Mouse (Mus musculus) embryonic facial prominence, embryonic 10.5 days (tissue): ENCODE results near the gene Sept9. TPM values are rescaled to one million over a fixed set of nuclear protein-coding genes. Genes with fewer than 3 reads are reported as not detected.

Source experiments
- DNase-seq: peaks from one replicate; pipeline ENCODE4 v3.0.0-alpha.2; 2017; ENCODE audit warnings: low spot score
- H3K27ac ChIP-seq: fragments of 300-500 bp; sonication (generic); replicated peaks from 2 replicates; pipeline ENCODE4 v1.5.1; 2016; ENCODE audit warnings: mild to moderate bottlenecking
- H3K27me3 ChIP-seq: fragments of 300-500 bp; sonication (generic); replicated peaks from 2 replicates; pipeline ENCODE4 v1.6.1; 2016; ENCODE audit warnings: low read depth, mild to moderate bottlenecking; ENCODE audit not compliant: poor library complexity, severe bottlenecking
- H3K36me3 ChIP-seq: fragments of 300-500 bp; sonication (generic); replicated peaks from 2 replicates; pipeline ENCODE4 v1.6.1; 2016; ENCODE audit warnings: mild to moderate bottlenecking, moderate library complexity
- H3K4me1 ChIP-seq: fragments of 300-500 bp; sonication (generic); 2 replicates; pipeline ENCODE4 v1.6.1; 2016
- H3K4me3 ChIP-seq: fragments of 300-500 bp; sonication (generic); 2 replicates; pipeline ENCODE4 v1.5.1; 2016; ENCODE audit warnings: mild to moderate bottlenecking, moderate library complexity
- H3K9me3 ChIP-seq: fragments of 300-500 bp; sonication (generic); 2 replicates; pipeline ENCODE4 v1.6.1; 2016; ENCODE audit warnings: mild to moderate bottlenecking
- WGBS: fragments of 180-500 bp; shearing (Covaris S2); methylation state at CpG from one replicate; pipeline ENCODE4 v1.1.7; 2016; 5-methylcytosine and 5-hydroxymethylcytosine counted together
- polyA plus RNA-seq: library from polyadenylated mRNA; unstranded; fragments of >200 nt; fragmentation: Nextera tagmentation; extraction: Ambion mirVana; gene quantifications from 2 replicates; pipeline ENCODE4 v1.2.1, GENCODE M21; 2016

The Sept9 gene
- polyA plus RNA-seq, 1 experiment from 2014 or later: 255 TPM

- H3K27ac ChIP-seq: peak overlapping the region; percentile 68
- H3K4me1 ChIP-seq: peaks cover 100% of the 10 kb centered on the region
- no peaks in the 10 kb centered on the region for H3K27me3 ChIP-seq
- peak; percentile 54 for DNase-seq
- H3K36me3 ChIP-seq: peaks cover 35% of the 10 kb centered on the region
- 18% methylated on average over 13 of the region's 13 CpGs for WGBS
- no peaks in the 10 kb centered on the region for H3K9me3 ChIP-seq
- peak overlapping the region; percentile 8 for H3K4me3 ChIP-seq
These were observed 79.1 kb downstream of the Sept9 start for GRCm38 (mm10) chr11:117278514-117278913.

- DNase-seq: peak; percentile 55
- H3K9me3 ChIP-seq: no peaks in the 10 kb centered on the region
These were observed 80.5 kb downstream of the Sept9 start for GRCm38 (mm10) chr11:117279993-117280392.

GRCm38 (mm10) chr11:117283048-117283888 lies 83.8 kb downstream of the Sept9 start:
- H3K4me1 ChIP-seq: peaks cover 100% of the 10 kb centered on the region
- peak; percentile 45 for DNase-seq
- H3K4me3 ChIP-seq: no peak overlapping the region
- H3K9me3 ChIP-seq: no peaks in the 10 kb centered on the region
- H3K36me3 ChIP-seq: peaks cover 54% of the 10 kb centered on the region
- WGBS: 55% methylated on average over 11 of the region's 11 CpGs
- H3K27ac ChIP-seq: peak overlapping the region; percentile 85
- H3K27me3 ChIP-seq: no peaks in the 10 kb centered on the region

More at GRCm38 (mm10) chr11:117279993-117280392, 80.5 kb downstream of the Sept9 start:
- H3K36me3 ChIP-seq: peaks cover 42% of the 10 kb centered on the region
- H3K4me1 ChIP-seq: peaks cover 100% of the 10 kb centered on the region
- WGBS: 29% methylated on average over 4 of the region's 4 CpGs
- 0 out of 2 replicates have a peak overlapping the region, but pooled peaks have one; percentile 21 for H3K4me3 ChIP-seq
- H3K27me3 ChIP-seq: no peaks in the 10 kb centered on the region
- peak overlapping the region; percentile 71 for H3K27ac ChIP-seq

- DNase-seq: no peak
- H3K4me3 ChIP-seq: 0 out of 2 replicates have a peak overlapping the region, but pooled peaks have one; percentile 33
- peak overlapping the region; percentile 85 for H3K27ac ChIP-seq
These were observed 84.5 kb downstream of the Sept9 start for GRCm38 (mm10) chr11:117283889-117284450.

GRCm38 (mm10) chr11:117284721-117285605 lies 85.5 kb downstream of the Sept9 start:
- Histone ChIP-seq H3K27me3 (no peaks in the 10 kb centered on the region), H3K4me3 (peak overlapping the region; percentile 33), H3K9me3 (no peaks in the 10 kb centered on the region), H3K36me3 (peaks cover 68% of the 10 kb centered on the region), H3K4me1 (peaks cover 92% of the 10 kb centered on the region), H3K27ac (peak overlapping the region; percentile 85)
- 28% methylated on average over 19 of the region's 19 CpGs for WGBS
- DNase-seq: peak; percentile 85

More at GRCm38 (mm10) chr11:117283889-117284450, 84.5 kb downstream of the Sept9 start:
- 40% methylated on average over 6 of the region's 6 CpGs for WGBS
- H3K4me1 ChIP-seq: peaks cover 100% of the 10 kb centered on the region
- H3K36me3 ChIP-seq: peaks cover 58% of the 10 kb centered on the region
- H3K9me3 ChIP-seq: no peaks in the 10 kb centered on the region
- no peaks in the 10 kb centered on the region for H3K27me3 ChIP-seq

- no peak for DNase-seq
- H3K27me3 ChIP-seq: no peaks in the 10 kb centered on the region
- no peaks in the 10 kb centered on the region for H3K9me3 ChIP-seq
- H3K36me3 ChIP-seq: peaks cover 74% of the 10 kb centered on the region
- WGBS: 39% methylated on average over 10 of the region's 10 CpGs
- peak overlapping the region; percentile 33 for H3K4me3 ChIP-seq
- H3K4me1 ChIP-seq: peaks cover 86% of the 10 kb centered on the region
- H3K27ac ChIP-seq: peak overlapping the region; percentile 85
These were observed 86.1 kb downstream of the Sept9 start for GRCm38 (mm10) chr11:117285606-117285931.

GRCm38 (mm10) chr11:117287792-117288191 lies 88.3 kb downstream of the Sept9 start:
- Histone ChIP-seq H3K36me3 (peaks cover 88% of the 10 kb centered on the region), H3K27me3 (no peaks in the 10 kb centered on the region), H3K27ac (peak overlapping the region; percentile 32; the same call in 1 of the 2 replicates), H3K9me3 (no peaks in the 10 kb centered on the region), H3K4me1 (peaks cover 75% of the 10 kb centered on the region), H3K4me3 (no peak overlapping the region)
- 88% methylated on average over 3 of the region's 3 CpGs for WGBS
- no peak for DNase-seq

- Histone ChIP-seq H3K36me3 (peaks cover 88% of the 10 kb centered on the region), H3K9me3 (no peaks in the 10 kb centered on the region), H3K27ac (peak overlapping the region; percentile 62), H3K4me1 (peaks cover 65% of the 10 kb centered on the region), H3K4me3 (no peak overlapping the region), H3K27me3 (no peaks in the 10 kb centered on the region)
- WGBS: 54% methylated on average over 8 of the region's 8 CpGs
- DNase-seq: no peak
These were observed 89.3 kb downstream of the Sept9 start for GRCm38 (mm10) chr11:117288765-117289164.

GRCm38 (mm10) chr11:117291271-117292059 lies 92.0 kb downstream of the Sept9 start:
- Histone ChIP-seq H3K36me3 (peaks cover 93% of the 10 kb centered on the region), H3K9me3 (no peaks in the 10 kb centered on the region), H3K27ac (no peak overlapping the region), H3K27me3 (no peaks in the 10 kb centered on the region), H3K4me3 (no peak overlapping the region), H3K4me1 (peaks cover 65% of the 10 kb centered on the region)
- DNase-seq: no peak
- WGBS: 94% methylated on average over 30 of the region's 30 CpGs

- DNase-seq: no peak
- Histone ChIP-seq H3K36me3 (peaks cover 93% of the 10 kb centered on the region), H3K4me3 (no peak overlapping the region), H3K4me1 (peaks cover 59% of the 10 kb centered on the region), H3K27me3 (no peaks in the 10 kb centered on the region), H3K9me3 (no peaks in the 10 kb centered on the region), H3K27ac (no peak overlapping the region)
- 89% methylated on average over 11 of the region's 11 CpGs for WGBS
These were observed 93.0 kb downstream of the Sept9 start for GRCm38 (mm10) chr11:117292446-117292845.

GRCm38 (mm10) chr11:117295266-117295665 lies 95.8 kb downstream of the Sept9 start:
- H3K27ac ChIP-seq: 0 out of 2 replicates have a peak overlapping the region, but pooled peaks have one; percentile 21
- H3K4me3 ChIP-seq: no peak overlapping the region
- H3K4me1 ChIP-seq: peaks cover 42% of the 10 kb centered on the region
- DNase-seq: no peak
- H3K9me3 ChIP-seq: no peaks in the 10 kb centered on the region
- H3K27me3 ChIP-seq: no peaks in the 10 kb centered on the region
- 71% methylated on average over 7 of the region's 7 CpGs for WGBS
- H3K36me3 ChIP-seq: peaks cover 96% of the 10 kb centered on the region
